Mouse (Mus musculus) neural tube, embryonic 14.5 days (tissue): Measurements from ENCODE around the gene Il1rn. TPM values are rescaled to one million over a fixed set of nuclear protein-coding genes. Genes with fewer than 3 reads are reported as not detected.

Experiments
- ATAC-seq: fragments of 200-750 bp; cut with Nextera tagmentation; 2 replicates; pipeline ENCODE4 v1.8.0; 2017; ENCODE audit warnings: low read depth, mild to moderate bottlenecking, moderate TSS enrichment, moderate library complexity
- H3K27ac ChIP-seq: fragments of 300-500 bp; sonication (generic); 2 replicates; pipeline ENCODE4 v1.5.1; 2014; ENCODE audit warnings: low read depth, mild to moderate bottlenecking, control low read depth, low read length, moderate library complexity, mixed read lengths
- H3K27me3 ChIP-seq: fragments of 300-500 bp; sonication (generic); 2 replicates; pipeline ENCODE4 v1.6.1; 2014; ENCODE audit warnings: low read length; ENCODE audit not compliant: control insufficient read depth, insufficient read depth
- H3K36me3 ChIP-seq: fragments of 300-500 bp; sonication (generic); 2 replicates; pipeline ENCODE4 v1.6.1; 2014; ENCODE audit warnings: low read length, mixed read lengths; ENCODE audit not compliant: control insufficient read depth, insufficient read depth
- H3K4me1 ChIP-seq: fragments of 300-500 bp; sonication (generic); 2 replicates; pipeline ENCODE4 v1.6.1; 2014; ENCODE audit warnings: low read length; ENCODE audit not compliant: control insufficient read depth, insufficient read depth
- H3K4me2 ChIP-seq: fragments of 300-500 bp; sonication (generic); 2 replicates; pipeline ENCODE4 v1.6.1; 2014; ENCODE audit warnings: mild to moderate bottlenecking, low read depth, low read length, control low read depth
- H3K4me3 ChIP-seq: fragments of 300-500 bp; sonication (generic); 2 replicates; pipeline ENCODE4 v1.5.1; 2014; ENCODE audit warnings: low read depth, low read length, control low read depth, mixed read lengths
- H3K9ac ChIP-seq: fragments of 300-500 bp; sonication (generic); replicated peaks from 2 replicates; pipeline ENCODE4 v1.6.1; 2014; ENCODE audit warnings: low read depth, mild to moderate bottlenecking, control low read depth, low read length, mixed read lengths
- H3K9me3 ChIP-seq: fragments of 300-500 bp; sonication (generic); 2 replicates; pipeline ENCODE4 v1.6.1; 2016; ENCODE audit warnings: low read length; ENCODE audit not compliant: control insufficient read depth
- WGBS: fragments of 180-500 bp; shearing (Covaris S2); extraction: QIAGEN DNeasy Blood & Tissue Kit; methylation state at CpG from one replicate; pipeline ENCODE4 v1.1.7; 2014; 5-methylcytosine and 5-hydroxymethylcytosine counted together
- polyA plus RNA-seq: library from polyadenylated mRNA; unstranded; fragments of >200 nt; fragmentation: Nextera tagmentation; extraction: Ambion mirVana; gene quantifications from 2 replicates; pipeline ENCODE4 v1.2.1, GENCODE M21; 2014

Gene Il1rn
- polyA plus RNA-seq, 1 experiment from 2014 or later, result not detected

DNA sequence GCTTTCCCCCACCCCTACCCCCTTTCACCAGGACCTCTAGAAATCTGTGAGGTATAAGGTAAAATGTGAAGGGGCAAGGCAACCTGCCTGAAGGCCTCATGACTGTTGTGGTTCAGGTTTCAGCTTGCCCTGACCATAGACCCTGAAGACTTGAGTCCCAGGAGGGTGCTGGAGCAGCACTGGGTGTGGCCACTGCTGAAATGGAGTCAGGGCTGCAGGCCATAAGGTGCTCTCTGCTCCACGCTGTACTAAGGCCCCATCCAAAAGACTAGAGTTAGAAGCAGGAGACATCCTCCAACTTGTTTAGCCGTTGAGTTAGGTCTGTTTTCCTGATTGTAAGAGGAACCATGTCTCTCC, 50.3 kb downstream of the Il1rn start:
- no peaks in the 10 kb centered on the region for H3K4me1 ChIP-seq
- H3K27me3 ChIP-seq, result no peaks in the 10 kb centered on the region
- H3K9ac ChIP-seq, result no peak overlapping the region
- WGBS, result 89% methylated on average over 2 of the region's 2 CpGs
- no peak for ATAC-seq
- H3K36me3 ChIP-seq, result no peaks in the 10 kb centered on the region
- H3K9me3 ChIP-seq, result no peaks in the 10 kb centered on the region
- no peak overlapping the region for H3K27ac ChIP-seq
- no peak overlapping the region for H3K4me3 ChIP-seq
- no peak overlapping the region for H3K4me2 ChIP-seq

DNA sequence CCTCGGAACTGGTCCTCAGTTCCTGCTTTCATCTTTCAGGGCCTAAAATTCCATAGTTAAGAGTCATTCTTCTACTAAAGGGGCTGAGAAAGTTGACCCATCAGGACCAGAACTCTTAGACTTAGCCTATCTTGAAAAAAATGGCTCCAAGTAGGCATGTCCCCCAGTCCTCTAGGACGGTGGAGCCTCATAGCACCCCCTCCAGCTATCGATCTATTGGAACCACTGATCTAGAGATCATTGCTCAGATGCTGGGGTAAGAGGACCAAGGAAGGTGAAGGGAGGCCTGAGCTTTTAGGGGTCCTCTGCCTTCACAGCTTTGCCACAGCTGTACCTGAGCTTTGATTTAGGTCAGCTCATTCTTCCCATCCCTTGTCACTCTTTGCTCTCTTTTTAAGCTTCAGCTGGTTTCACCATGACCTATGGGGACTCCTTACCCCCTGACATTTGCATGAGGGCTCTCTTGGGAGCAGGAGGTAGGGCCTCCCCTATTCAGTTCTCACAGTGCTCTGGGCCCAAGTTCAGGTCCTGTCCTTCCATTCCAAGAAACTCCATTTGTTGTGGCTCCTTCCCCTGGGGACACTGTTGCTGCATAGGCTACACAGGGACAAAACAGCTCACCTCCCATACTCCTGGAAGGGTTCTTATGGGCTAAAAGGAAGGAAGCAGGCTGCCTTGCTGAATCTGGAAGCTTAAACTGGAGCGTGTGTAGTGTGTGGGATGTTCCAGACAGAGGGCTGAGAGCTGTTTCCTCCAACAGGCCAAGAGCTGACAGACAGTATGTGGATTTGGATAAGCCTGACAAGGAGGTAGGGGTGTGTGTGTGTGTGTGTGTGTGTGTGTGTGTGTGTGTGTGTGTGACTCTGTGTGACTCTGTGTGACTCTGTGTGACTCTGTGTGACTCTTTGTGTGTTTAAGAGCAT, 51.0 kb downstream of the Il1rn start:
- WGBS, result 97% methylated on average over 4 of the region's 4 CpGs
- H3K36me3 ChIP-seq, result no peaks in the 10 kb centered on the region
- no peaks in the 10 kb centered on the region for H3K4me1 ChIP-seq
- H3K9ac ChIP-seq, result no peak overlapping the region
- no peaks in the 10 kb centered on the region for H3K27me3 ChIP-seq
- ATAC-seq, result no peak
- H3K4me3 ChIP-seq, result no peak overlapping the region
- H3K4me2 ChIP-seq, result no peak overlapping the region
- no peak overlapping the region for H3K27ac ChIP-seq
- no peaks in the 10 kb centered on the region for H3K9me3 ChIP-seq

DNA sequence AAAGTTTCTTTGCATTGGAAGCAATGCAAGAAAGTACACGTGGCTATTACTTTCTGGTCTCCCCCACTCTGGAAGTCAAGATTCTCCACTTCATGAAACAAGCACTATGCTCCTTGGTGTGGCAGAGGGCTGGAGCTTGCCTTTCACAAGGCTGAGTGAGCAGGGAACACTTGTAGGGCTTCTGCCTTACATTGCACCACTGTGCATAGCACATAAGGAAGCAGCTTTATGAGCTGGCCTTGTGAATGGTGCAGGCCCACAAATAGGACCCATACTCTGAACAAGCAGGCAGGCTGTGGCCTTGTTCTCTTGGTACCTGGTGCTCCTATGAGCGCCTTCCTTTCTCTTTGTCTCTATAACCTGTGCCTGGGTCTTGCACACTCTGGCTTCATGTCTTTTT, 56.6 kb downstream of the Il1rn start:
- WGBS, result 90% methylated on average over 2 of the region's 2 CpGs
- no peak overlapping the region for H3K9ac ChIP-seq
- ATAC-seq, result no peak

DNA sequence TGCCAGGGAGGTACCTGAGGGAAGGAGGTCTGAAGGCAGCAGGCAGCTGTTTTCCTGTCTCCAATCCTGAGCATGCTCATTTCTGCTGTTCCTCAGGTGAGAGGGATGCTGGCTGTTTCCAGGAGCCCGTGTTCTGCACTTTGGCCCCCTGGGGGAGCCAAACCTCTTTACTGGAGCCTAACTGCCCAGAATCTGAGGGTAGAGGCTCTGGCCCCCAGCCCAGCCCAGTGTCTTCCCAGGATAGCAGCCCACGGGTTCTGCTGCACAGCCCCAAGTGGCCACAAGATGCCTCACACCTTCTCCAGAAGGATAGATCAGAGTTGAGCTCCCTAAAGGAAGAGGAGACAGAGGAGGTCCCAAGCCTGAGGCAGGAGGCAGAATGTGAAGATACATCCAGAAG, 60.5 kb downstream of the Il1rn start:
- H3K4me1 ChIP-seq, result no peaks in the 10 kb centered on the region
- no peaks in the 10 kb centered on the region for H3K9me3 ChIP-seq
- no peaks in the 10 kb centered on the region for H3K27me3 ChIP-seq
- H3K4me3 ChIP-seq, result no peak overlapping the region
- WGBS, result 27% methylated on average over 2 of the region's 2 CpGs
- H3K27ac ChIP-seq, result no peak overlapping the region
- no peak overlapping the region for H3K9ac ChIP-seq
- ATAC-seq, result no peak
- H3K36me3 ChIP-seq, result no peaks in the 10 kb centered on the region
- H3K4me2 ChIP-seq, result no peak overlapping the region

More for the DNA sequence above, 56.6 kb downstream of the Il1rn start:
- no peak overlapping the region for H3K27ac ChIP-seq
- no peaks in the 10 kb centered on the region for H3K27me3 ChIP-seq
- H3K4me3 ChIP-seq, result no peak overlapping the region
- H3K4me2 ChIP-seq, result no peak overlapping the region
- no peaks in the 10 kb centered on the region for H3K36me3 ChIP-seq
- no peaks in the 10 kb centered on the region for H3K4me1 ChIP-seq
- H3K9me3 ChIP-seq, result no peaks in the 10 kb centered on the region

DNA sequence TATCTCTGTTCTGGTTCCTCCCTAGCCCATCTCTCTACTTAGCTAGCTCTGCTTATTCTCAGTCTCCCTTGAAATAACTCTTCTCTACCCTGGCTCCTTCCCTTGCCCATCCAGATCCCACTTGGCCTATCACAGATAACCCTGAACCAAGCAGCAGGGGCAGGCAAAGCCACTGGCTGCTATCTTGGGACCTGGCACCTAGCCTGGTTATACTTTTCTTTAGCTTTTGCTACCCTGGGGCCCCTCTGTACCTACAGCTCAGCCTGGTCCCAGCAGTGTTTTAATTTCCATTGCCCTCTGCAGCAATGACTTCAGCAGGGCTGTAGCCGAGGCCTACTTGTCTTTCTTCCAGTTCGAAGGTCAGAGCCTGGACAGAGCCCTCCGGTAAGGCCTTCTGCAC, 64.1 kb downstream of the Il1rn start:
- no peaks in the 10 kb centered on the region for H3K36me3 ChIP-seq

More for the DNA sequence above, 64.1 kb downstream of the Il1rn start:
- no peak for ATAC-seq
- Histone ChIP-seq H3K27me3 (no peaks in the 10 kb centered on the region), H3K27ac (no peak overlapping the region), H3K9ac (no peak overlapping the region), H3K9me3 (no peaks in the 10 kb centered on the region), H3K4me1 (no peaks in the 10 kb centered on the region), H3K4me2 (no peak overlapping the region), H3K4me3 (no peak overlapping the region)
- 93% methylated on average over 3 of the region's 3 CpGs for WGBS

Other genes starting within 250 kb of the Il1rn start
- not detected in 2 replicates for gene Tbpl2, start 240.3 kb upstream of the Il1rn start, polyA plus RNA-seq
- not detected in 2 replicates for gene Il1f8, start 183.7 kb upstream of the Il1rn start, polyA plus RNA-seq
- gene Il1f9, start 150.4 kb upstream of the Il1rn start, polyA plus RNA-seq, result not detected in 2 replicates
- not detected in 2 replicates for gene Il1f6, start 121.4 kb upstream of the Il1rn start, polyA plus RNA-seq
- gene Il1f5, start 59.9 kb upstream of the Il1rn start, polyA plus RNA-seq, result not detected in 2 replicates
- not detected in 2 replicates for gene Il1f10, start 45.7 kb upstream of the Il1rn start, polyA plus RNA-seq
- gene Psd4, start 30.7 kb downstream of the Il1rn start, polyA plus RNA-seq, result 0.52 and 1.4 TPM in 2 replicates
- gene Pax8, start 138.7 kb downstream of the Il1rn start, polyA plus RNA-seq, result 56.9 and 64.1 TPM in 2 replicates